Mouse (Mus musculus) erythroid progenitor cell, adult 5-6 weeks (primary cell): ENCODE results near the gene Caps2. TPM values are rescaled to one million over a fixed set of nuclear protein-coding genes. Genes with fewer than 3 reads are reported as not detected.
"Not testable (repeated sequence)": the region's sequence is repeated elsewhere in the genome, so short reads cannot be mapped to it uniquely, and the experiment has no call there.

ENCODE experiments used
- ATAC-seq: replicated peaks from 2 replicates; pipeline ENCODE4 v1.8.0; 2016; ENCODE audit warnings: moderate number of reproducible peaks, mild to moderate bottlenecking, moderate TSS enrichment, inconsistent platforms; ENCODE audit not compliant: poor library complexity, low FRiP score, severe bottlenecking
- total RNA-seq, 2 experiments: library from RNA; stranded (forward) in 1 of 2; stranded (reverse) in 1 of 2; fragments of 150-400 nt in 1 of 2; fragments of 186-747, 209-891 nt in 1 of 2; gene quantifications; 2 replicates each; pipeline versions ENCODE4 v1.2.3 to v1.2.4; 2015 to 2017; ENCODE audit warnings: low replicate concordance in 2 of 2

The Caps2 gene
- total RNA-seq (2015; ENCODE audit: low replicate concordance) (not detected in 2 replicates), total RNA-seq (2017; ENCODE audit: low replicate concordance) (not detected in 2 replicates)

DNA sequence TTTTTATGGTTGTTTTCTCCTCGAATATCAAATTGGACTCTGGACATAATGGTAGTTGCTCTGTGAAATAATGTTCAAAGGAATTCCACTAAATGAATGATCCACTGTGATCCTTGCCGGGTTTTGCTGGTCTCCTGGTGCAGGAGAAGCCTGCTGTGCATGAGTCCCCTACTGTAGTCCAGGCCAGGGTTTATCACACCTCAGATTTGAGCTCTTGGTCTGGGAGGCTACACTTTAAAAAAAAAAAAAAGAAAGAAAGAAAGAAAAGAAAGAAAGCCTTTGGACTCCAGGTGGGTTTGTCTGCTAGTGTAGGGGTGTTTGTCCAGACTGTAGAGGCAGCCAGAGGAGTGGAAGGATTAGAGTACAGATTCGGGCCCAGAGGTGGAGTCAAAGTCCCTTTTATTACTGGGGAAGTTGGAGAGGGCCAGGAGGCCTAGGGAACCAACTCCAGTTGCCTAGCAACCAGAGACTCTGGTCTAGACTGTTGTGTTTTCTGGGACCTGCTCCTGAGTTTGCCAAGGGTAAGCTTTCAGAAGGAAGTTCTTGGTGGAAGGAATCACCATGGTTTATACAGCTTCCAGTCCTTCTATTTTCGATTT lies at the start of gene Caps2:
TSS of gene Caps2 (plus strand) at position 454 of the 599 bp plus-strand sequence.
- no peak for ATAC-seq

DNA sequence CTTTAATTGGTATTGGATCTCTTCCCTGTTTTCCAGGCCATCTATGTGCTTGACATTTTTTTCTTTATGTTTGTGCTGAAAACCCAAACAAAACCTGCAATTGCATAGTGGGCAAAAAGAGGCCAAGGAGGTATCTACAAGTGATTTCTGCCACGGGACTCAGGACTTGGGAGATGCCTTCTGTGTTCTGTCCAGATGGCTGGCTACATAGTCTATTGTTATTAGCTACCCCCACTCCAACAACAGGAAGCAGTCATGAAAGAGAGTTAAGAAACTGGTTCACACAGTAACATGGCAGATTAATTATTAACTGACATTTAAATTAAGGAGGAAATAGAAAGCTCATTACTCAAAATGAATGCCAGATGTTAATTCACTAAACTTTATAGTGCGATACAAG lies 38.3 kb upstream of the Caps2 start:
- ATAC-seq: not testable (repeated sequence)

DNA sequence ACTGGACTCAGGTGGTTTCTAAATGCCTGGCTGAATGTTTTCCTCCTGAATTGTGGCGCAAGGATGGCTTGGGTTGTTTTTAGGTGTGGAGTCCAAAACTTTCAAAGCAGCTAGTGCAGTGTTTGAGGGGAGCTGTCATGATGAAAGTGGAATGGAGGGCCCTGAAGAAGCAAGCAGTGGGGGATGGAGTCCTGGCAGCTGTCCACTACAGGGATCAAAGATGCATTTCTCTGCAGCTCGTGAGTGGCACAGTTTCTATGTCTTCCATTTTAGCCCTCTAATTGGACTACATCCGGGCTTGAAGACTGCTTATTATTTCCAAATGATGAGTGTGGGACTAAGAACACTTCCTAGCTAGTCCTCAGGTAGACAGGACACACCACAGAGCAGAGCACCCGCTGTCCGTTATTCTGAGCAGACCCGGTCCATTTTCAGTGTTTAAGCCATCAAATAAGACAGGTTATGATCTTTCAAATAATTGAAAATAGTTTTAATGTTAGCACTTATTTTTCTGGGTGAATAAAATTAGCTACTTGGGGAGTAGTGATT lies 35.7 kb upstream of the Caps2 start:
- ATAC-seq: not testable (repeated sequence)

DNA sequence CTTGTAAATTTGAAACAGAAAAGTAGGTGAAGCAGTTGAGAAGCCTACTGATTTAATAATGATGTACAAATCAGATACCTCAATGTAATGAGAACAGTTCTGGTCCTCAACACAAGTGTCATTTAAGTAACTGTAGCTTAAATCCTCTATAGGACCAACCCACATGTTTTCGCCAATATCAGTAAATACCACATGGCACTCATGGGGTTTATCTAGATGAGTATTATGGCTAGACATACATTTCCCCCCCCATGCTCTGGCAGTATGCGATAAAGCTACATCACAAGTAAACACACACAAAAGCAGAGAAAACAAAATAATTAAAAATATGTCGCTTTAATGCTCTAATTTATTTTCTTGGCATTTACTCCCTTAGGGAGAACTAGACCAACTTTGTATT lies 31.2 kb upstream of the Caps2 start:
- peak; percentile 65; the same call in 1 of the 2 replicates for ATAC-seq

DNA sequence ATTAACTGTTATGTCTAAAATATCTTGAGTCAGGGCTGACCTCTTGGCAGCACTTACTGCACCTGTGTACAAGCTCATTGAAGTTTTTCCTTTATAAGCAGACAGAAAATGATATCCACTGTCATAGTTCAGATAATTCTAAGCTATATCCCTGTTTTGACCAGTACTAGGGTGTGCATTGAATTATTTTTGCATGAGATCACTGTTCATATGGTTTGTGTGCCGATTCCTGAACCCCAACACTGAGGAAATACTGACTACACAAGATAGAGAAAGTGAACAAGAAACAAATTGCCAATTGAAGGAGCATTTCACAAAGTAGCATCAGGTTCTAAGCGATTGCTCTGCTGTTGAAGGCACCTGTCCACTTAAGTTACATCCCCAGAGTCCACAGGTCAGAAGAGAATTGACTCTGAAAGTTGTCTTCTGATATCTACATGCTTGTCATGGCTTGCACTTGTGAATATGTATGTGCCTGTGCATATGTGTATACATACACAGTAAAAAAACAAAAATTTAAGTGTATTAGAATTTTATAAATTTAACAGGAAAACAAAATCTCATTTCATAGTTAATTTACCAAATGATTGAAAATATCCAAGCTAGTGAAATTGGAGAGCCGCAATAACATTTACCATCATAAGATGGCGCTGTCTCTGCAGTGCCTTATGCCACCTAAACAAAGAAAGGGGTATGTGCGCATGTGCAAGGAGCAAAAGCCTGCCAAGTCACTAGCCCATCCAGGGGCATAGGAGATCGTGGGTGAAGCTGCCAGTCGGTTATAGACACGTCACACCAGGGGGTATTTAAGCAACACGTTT lies 25.2 kb upstream of the Caps2 start:
- no peak; the same call in 1 of the 2 replicates for ATAC-seq

DNA sequence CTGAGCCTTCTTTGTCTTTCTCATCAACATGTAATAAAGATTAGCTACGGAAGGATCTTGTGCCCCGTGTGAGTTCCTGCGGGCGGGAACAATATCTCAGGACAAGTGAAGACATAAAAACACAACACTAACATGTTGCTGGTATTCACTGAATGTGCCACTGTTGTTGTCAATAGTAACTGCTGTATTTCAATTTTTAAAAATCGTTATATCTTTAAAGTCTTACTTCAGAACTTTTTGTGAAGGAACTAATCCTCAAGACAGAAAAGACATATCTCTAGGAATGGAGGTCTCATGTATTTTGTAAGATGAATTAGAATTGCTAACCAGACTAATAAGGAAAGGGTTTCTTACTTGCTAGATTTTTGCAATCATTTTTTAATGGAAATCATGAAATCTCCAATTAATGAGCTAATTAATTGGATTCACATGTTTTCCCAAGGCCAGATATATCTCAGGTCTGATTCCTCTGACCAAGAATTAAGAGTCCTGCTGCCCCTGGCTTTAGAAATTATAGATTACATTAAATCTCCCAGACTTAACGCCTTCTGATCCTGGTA lies 24.5 kb upstream of the Caps2 start:
- no peak for ATAC-seq

DNA sequence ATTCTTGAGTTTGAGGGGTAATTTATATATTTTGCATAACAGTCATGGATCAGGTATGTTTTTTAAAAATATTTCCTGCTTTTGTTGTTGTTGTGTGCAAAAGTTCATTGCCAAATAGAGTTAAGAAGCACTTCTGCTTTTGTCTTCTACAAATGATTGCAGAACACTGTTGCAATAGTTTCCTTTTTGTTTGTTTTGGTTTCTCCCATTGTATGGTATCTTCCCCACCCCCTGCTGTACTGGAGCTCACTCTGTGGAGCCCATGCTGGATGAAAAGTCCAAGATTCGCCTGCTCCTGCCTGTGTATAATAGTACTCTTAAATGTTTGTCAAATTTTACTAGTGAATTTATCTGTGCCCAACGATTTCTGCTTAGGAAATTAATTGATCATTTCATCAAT lies 23.6 kb upstream of the Caps2 start:
- no peak for ATAC-seq

DNA sequence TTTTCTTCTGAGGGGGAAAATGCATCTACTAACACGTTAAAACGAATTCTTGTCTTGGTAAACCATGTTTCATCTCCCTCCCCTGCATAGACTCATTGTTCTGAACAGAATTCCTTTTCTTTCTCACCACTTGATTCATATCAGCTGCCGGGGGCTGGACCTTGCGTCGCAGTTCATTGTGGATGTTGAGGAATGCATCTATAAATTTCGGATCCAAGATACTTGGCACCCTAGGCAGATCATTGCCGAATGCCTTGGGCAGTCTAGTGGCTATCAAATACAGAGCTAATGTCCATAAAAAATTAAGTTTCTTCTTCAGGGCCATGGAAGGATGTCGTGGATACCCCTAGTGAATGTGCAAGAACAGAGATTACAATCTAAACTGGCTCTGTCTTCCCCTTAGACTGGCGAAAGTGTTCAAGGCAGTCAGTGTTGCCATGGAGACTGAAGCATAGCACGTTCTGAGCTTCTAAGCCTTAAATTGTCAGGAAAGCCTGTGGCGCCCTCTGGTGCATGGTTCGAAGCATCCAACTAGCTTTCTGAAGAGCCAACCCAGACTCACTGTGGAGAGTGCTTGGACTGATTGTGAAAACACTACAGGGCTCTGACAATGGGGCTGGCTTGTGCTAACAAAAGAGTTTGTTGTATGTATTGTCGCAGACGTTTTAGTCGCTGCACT lies 3.4 kb upstream of the Caps2 start, which contains the start of gene Glipr1l3:
TSS of gene Glipr1l3 (minus strand) at position 446 of the 679 bp plus-strand sequence.
- not testable (repeated sequence) for ATAC-seq

DNA sequence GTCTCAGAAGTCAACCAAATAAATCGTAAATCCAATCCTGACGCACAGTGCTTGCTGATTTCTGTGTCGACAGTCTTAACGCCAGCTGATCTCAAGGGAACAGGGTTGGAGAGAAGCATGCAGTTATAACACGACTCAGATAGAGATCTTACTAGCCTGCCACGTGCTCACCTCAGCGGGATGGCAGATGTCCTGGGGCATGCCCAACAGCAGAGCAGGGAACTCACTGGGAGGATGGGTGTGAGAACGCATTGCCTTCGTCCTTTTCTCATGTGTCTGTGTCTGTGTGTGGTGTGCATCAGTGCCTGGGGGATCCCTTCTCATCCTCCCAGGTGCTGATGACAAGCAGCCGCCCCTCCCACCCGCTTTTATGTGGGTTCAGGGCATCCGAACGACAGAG lies 13.6 kb downstream of the Caps2 start:
- ATAC-seq: not testable (repeated sequence)

DNA sequence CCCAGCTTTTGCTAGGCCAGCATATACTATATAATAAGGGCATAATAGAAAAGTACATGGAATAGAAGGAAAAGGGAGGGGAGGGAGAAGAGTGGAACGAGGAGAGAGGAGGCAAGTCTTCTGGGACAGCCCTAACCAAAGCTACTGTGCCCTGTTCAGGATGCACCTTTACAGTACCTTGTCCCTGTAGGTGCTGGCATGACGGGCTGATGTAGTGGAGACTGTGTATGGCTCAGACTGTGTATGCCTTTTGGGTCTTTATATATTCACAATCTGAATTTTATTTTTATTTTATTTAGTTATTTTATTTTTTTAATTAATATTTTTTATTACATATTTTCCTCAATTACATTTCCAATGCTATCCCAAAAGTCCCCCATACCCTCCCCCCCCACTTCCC lies 30.5 kb downstream of the Caps2 start:
- ATAC-seq: not testable (repeated sequence)

DNA sequence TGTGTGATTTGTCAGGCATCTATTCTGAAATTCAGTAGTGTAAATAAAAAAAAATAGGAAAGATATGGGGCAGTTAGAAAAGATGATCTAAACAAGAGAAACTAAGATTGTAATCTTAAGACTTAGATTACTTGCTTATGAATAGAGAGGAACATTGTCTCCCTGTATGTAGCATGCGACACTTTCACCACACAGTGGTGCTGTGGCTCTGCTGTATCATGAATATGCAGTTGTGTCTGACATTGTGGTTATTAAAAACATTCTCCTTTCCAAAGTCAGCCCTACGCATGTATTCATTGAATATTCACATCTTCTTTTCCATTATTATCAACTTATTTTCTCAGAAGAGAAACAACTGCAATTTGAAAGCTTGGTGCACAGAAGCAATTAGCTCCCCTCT lies 40.0 kb downstream of the Caps2 start:
- no peak for ATAC-seq

DNA sequence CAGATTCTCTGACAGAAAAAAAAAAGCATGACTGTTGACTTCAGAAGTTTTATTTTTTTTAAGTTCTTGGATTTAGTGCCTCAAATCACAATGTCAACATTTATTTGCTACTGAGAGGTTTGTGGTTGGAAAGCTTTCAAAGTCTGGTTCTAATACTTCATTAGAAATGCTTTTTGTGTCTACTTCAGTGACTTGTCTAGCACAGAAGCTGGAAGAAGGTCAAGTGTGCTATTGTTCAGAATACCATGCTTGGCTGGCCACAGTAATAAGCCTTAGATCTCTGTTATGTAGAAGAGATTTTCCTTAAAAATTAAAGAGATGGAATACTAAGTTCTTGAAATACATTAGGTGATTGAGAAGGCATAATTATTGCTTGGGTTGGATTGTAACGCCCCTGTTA lies 63.7 kb downstream of the Caps2 start:
- ATAC-seq: no peak

DNA sequence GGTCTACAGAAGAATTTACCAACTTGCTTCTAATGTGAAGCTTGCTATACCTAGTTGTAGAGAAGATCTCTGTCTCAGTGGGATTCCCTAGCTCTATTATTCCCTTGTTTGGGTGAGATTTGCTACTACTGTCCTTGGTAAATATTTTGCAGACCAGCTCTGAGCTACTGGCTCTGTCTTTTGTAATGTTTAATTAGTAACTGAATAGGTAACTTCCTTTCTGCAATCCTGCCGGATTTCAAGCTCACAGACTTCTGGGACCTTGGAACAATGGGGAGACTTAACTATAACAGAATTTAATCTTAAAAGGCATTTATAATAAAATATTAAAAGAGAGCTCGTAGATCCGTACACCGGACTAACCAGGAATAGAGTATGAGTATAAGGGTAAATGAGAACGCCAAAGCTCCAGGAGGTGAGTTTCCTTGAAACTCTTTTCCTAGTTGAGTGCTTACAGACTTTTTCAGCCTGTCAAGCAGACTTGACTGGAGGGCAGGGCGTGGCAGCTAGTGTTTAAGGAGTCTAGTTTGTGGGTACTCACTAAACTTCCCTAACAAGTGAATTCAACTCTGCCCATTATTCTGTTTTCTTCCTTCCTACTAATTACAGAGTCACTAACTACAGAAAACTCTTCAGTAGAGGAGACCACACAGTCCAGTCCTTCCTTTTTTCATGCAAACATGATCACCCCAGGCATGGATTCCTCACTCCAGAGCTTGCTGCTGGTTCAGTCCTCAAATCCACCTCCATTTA lies 65.8 kb downstream of the Caps2 start:
- ATAC-seq: not testable (repeated sequence)

DNA sequence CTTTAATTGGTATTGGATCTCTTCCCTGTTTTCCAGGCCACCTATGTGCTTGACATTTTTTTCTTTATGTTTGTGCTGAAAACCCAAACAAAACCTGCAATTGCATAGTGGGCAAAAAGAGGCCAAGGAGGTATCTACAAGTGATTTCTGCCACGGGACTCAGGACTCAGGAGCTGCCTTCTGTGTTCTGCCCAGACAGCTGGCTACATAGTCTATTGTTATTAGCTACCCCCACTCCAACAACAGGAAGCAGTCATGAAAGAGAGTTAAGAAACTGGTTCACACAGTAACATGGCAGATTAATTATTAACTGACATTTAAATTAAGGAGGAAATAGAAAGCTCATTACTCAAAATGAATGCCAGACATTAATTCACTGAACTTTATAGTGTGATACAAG lies 69.3 kb downstream of the Caps2 start:
- ATAC-seq: not testable (repeated sequence)

DNA sequence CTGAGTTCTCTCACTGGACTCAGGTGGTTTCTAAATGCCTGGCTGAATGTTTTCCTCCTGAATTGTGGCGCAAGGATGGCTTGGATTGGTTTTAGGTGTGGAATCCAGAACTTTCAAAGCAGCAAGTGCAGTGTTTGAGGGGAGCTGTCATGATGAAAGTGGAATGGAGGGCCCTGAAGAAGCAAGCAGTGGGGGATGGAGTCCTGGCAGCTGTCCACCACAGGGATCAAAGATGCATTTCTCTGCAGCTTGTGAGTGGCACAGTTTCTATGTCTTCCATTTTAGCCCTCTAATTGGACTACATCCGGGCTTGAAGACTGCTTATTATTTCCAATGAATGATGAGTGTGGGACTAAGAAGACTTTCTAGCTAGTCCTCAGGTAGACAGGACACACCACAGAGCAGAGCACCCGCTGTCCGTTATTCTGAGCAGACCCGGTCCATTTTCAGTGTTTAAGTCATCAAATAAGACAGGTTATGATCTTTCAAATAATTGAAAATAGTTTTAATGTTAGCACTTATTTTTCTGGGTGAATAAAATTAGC lies 72.0 kb downstream of the Caps2 start:
- ATAC-seq: not testable (repeated sequence)

DNA sequence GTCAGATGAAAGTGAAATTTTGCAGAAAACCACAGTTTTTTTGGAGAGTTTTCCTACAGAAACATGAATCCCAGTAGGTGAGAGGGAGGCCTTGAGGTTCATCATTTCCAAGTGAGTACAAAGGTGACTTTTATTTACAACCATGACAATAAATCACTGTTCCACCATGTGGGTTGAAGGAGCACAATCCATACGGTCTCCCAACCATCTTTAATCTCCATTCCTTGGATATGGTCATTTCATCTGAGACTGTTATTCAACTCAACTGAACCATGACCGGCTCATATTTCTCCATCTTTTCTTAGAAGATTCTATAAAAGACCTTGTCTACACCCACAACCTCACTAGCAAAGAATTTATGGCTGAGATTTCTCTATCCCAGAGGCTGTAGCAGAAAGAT lies 84.9 kb downstream of the Caps2 start:
- ATAC-seq: no peak

DNA sequence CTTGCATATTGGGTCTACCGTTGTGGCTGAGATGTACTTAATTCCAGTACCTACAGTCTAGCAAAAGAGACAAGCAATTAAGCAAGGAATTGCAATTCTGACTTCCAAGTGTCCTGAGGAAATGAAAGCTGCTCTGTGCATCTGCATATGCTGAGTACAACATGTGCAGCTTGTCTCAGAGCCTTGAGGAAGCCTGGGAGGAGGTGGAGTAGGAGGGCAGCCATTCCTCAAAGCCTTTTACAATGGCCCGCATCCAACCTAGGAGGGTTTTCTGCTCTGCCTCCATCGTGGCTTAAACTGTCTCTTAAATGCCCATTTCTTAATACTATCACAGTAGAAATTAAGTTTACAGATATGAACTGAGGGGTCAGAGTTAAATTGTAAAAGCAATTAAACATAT lies 100.0 kb downstream of the Caps2 start:
- ATAC-seq: no peak
